Mouse (Mus musculus): Measurements from ENCODE around the gene Tax1bp1.

DNA sequence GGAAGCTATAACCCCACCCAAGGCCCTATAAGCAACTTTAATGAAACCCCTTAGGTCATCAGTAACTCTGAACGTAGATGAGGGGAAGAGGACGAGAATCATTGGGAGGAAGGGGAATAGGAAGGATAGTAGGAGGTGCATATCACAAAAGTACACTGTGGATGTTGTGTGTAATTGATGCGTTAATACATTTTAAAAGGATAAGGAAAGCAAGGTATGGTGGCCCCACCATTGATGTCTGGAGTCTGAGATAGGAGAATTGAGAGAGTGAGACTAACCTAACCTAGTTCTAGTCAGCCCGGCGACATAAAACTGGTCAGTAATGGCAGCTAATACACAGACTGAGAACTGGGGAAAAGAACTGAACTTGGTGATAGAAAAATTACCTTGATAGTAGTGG, 39.3 kb downstream of the Tax1bp1 start:
- no peak for TF ChIP-seq CTCF (IDR thresholded peaks at IDR 0.05; ENCODE audit: control insufficient read depth, insufficient read depth, low read length)
- no peak for TF ChIP-seq POLR2A (IDR thresholded peaks at IDR 0.05; ENCODE audit: borderline replicate concordance, control insufficient read depth, low read depth, low read length)
